7 mouse cellular contexts compared by ENCODE assay signal in genomic region chr2:174472407-174472806, GRCm38 (mm10). TPM values are rescaled to one million over a fixed set of nuclear protein-coding genes. Genes with fewer than 3 reads are reported as not detected.
DNase-seq lines count a peak whose midpoint lies in the region; ATAC-seq lines count a peak whose summit lies in the region.

No protein-coding gene starts in this region.

- peak overlapping the region; percentile 67 for H3K9ac ChIP-seq in neural tube, embryonic 11.5 days (ENCODE audit: low read length)
- peak overlapping the region; percentile 82 for H3K9ac ChIP-seq in embryonic facial prominence, embryonic 14.5 days (ENCODE audit: low read depth, low read length)
- peak overlapping the region; percentile 78 for H3K9ac ChIP-seq in midbrain, embryonic 16.5 days (ENCODE audit: low read depth, low read length)

- ATAC-seq in neural tube, embryonic 11.5 days (ENCODE audit: insufficient read depth, low FRiP score, low TSS enrichment): peak; percentile 59
- ATAC-seq in embryonic facial prominence, embryonic 14.5 days (ENCODE audit: low read depth): peak; percentile 13; the same call in 1 of the 2 replicates
- ATAC-seq in inflammation-experienced regulatory T-cells, adult 6 months: peak; percentile 26
- peak; percentile 53 for ATAC-seq in midbrain, embryonic 16.5 days

- H3K4me1 ChIP-seq in neural tube, embryonic 11.5 days (ENCODE audit: control insufficient read depth, insufficient read depth, low read length): peaks cover 4% of the 10 kb centered on the region; the same call in 1 of the 2 replicates
- peaks cover 10% of the 10 kb centered on the region for H3K4me1 ChIP-seq in embryonic facial prominence, embryonic 14.5 days (ENCODE audit: control insufficient read depth, insufficient read depth, low read length)
- H3K4me1 ChIP-seq in midbrain, embryonic 16.5 days (ENCODE audit: control insufficient read depth, insufficient read depth, low read length): peaks cover 6% of the 10 kb centered on the region; the same call in 1 of the 2 replicates

- no peaks in the 10 kb centered on the region for H3K9me3 ChIP-seq in neural tube, embryonic 11.5 days (ENCODE audit: control insufficient read depth, low read length)
- no peaks in the 10 kb centered on the region for H3K9me3 ChIP-seq in embryonic facial prominence, embryonic 14.5 days (ENCODE audit: control insufficient read depth, low read length)
- no peaks in the 10 kb centered on the region for H3K9me3 ChIP-seq in midbrain, embryonic 16.5 days (replicated peaks; ENCODE audit: control insufficient read depth, low read length, poor library complexity, severe bottlenecking)

- 8% methylated on average over 30 of the region's 30 CpGs for WGBS in neural tube, embryonic 11.5 days
- WGBS in embryonic facial prominence, embryonic 14.5 days: 16% methylated on average over 13 of the region's 30 CpGs
- WGBS in midbrain, embryonic 16.5 days: 8% methylated on average over 28 of the region's 30 CpGs

- intact Hi-C loops in left cerebral cortex, postnatal 4 days (cut with DNase I): loop anchor here (10.0 kb wide), 1 partner anchor 202 kb away; no protein-coding TSS in a partner anchor

- H3K4me3 ChIP-seq in neural tube, embryonic 11.5 days (ENCODE audit: low read depth, low read length): peak overlapping the region; percentile 61
- peak overlapping the region; percentile 68 for H3K4me3 ChIP-seq in embryonic facial prominence, embryonic 14.5 days (ENCODE audit: low read depth, low read length)
- H3K4me3 ChIP-seq in midbrain, embryonic 16.5 days (ENCODE audit: low read depth, low read length): peak overlapping the region; percentile 83

- peak overlapping the region; percentile 73 for H3K4me2 ChIP-seq in neural tube, embryonic 11.5 days (ENCODE audit: low read depth)
- peak overlapping the region; percentile 84 for H3K4me2 ChIP-seq in embryonic facial prominence, embryonic 14.5 days (ENCODE audit: low read depth, low read length)
- peak overlapping the region; percentile 82 for H3K4me2 ChIP-seq in midbrain, embryonic 16.5 days (ENCODE audit: low read length)

- H3K27me3 ChIP-seq in neural tube, embryonic 11.5 days (ENCODE audit: control insufficient read depth, insufficient read depth, low read length): no peaks in the 10 kb centered on the region
- no peaks in the 10 kb centered on the region for H3K27me3 ChIP-seq in embryonic facial prominence, embryonic 14.5 days (replicated peaks; ENCODE audit: control insufficient read depth, insufficient read depth, low read length)
- no peaks in the 10 kb centered on the region for H3K27me3 ChIP-seq in midbrain, embryonic 16.5 days (ENCODE audit: control insufficient read depth, insufficient read depth, low read depth, low read length)

- no peaks in the 10 kb centered on the region for H3K36me3 ChIP-seq in neural tube, embryonic 11.5 days (ENCODE audit: control insufficient read depth, insufficient read depth, low read length)
- peaks cover 23% of the 10 kb centered on the region for H3K36me3 ChIP-seq in embryonic facial prominence, embryonic 14.5 days (ENCODE audit: control insufficient read depth, insufficient read depth, low read length)
- no peaks in the 10 kb centered on the region for H3K36me3 ChIP-seq in midbrain, embryonic 16.5 days (ENCODE audit: control insufficient read depth, insufficient read depth, low read length)

- 0 out of 2 replicates have a peak overlapping the region, but pooled peaks have one; percentile 53 for H3K27ac ChIP-seq in neural tube, embryonic 11.5 days (ENCODE audit: low read depth, low read length)
- H3K27ac ChIP-seq in embryonic facial prominence, embryonic 14.5 days (replicated peaks; ENCODE audit: low read depth, low read length): peak overlapping the region; percentile 75; the same call in 1 of the 2 replicates
- H3K27ac ChIP-seq in midbrain, embryonic 16.5 days (ENCODE audit: low read length): no peak overlapping the region; the same call in 1 of the 2 replicates

- DNase-seq in neural tube, embryonic 11.5 days (ENCODE audit: low spot score): no peak
- no peak for DNase-seq in neural tube, embryonic 10.5 days (ENCODE audit: extremely low spot score, low spot score)
- no peak for DNase-seq in embryonic facial prominence, embryonic 14.5 days (ENCODE audit: low spot score)
- DNase-seq in frontal cortex, adult 2 months (ENCODE audit: extremely low spot score in 1 of 2, low spot score in 1 of 2): no peak
- DNase-seq in left cerebral cortex, postnatal 4 days: no peak

RNA-seq across cellular contexts. Expression of gene Prelid3b, which starts 0.5 kb away (rescaled TPM):
- polyA plus RNA-seq in neural tube, embryonic 11.5 days (2014; fragmentation: Nextera tagmentation; extraction: Ambion mirVana): 121 and 131 TPM in 2 replicates
- 116 and 132 TPM in 2 replicates for polyA plus RNA-seq in embryonic facial prominence, embryonic 14.5 days (2014; fragmentation: Nextera tagmentation; extraction: Ambion mirVana)
- polyA plus RNA-seq in inflammation-experienced regulatory T-cells, adult 6 months (2017; shearing (Covaris generic)): 100 to 1,000 TPM in 1 of 3 experiments, 10 to 100 TPM in 2; 69.4 to 146 (median 73.1) TPM
- polyA plus RNA-seq in midbrain, embryonic 16.5 days (2015; fragmentation: Nextera tagmentation; extraction: Ambion mirVana): 109 and 110 TPM in 2 replicates
- 85.6 and 95.5 TPM in 2 replicates for polyA plus RNA-seq in frontal cortex, adult 2 months (2012; rRNA removed)
- total RNA-seq in left cerebral cortex, postnatal 4 days (2021): 10 to 100 TPM; 54.4 to 57.0 TPM

RNA-seq across cellular contexts. Expression of gene Atp5e, which starts 8.5 kb away (rescaled TPM):
- 673 and 698 TPM in 2 replicates for polyA plus RNA-seq in neural tube, embryonic 11.5 days (2014; fragmentation: Nextera tagmentation; extraction: Ambion mirVana)
- 834 and 939 TPM in 2 replicates for polyA plus RNA-seq in embryonic facial prominence, embryonic 14.5 days (2014; fragmentation: Nextera tagmentation; extraction: Ambion mirVana)
- 100 to 1,000 TPM; 583 to 771 (median 610) TPM for polyA plus RNA-seq in inflammation-experienced regulatory T-cells, adult 6 months (2017; shearing (Covaris generic))
- polyA plus RNA-seq in midbrain, embryonic 16.5 days (2015; fragmentation: Nextera tagmentation; extraction: Ambion mirVana): 681 and 687 TPM in 2 replicates
- polyA plus RNA-seq in frontal cortex, adult 2 months (2012; rRNA removed): 547 and 598 TPM in 2 replicates
- total RNA-seq in left cerebral cortex, postnatal 4 days (2021): 100 to 1,000 TPM; 318 to 338 TPM

RNA-seq across cellular contexts. Expression of gene Tubb1, which starts 21.9 kb away (rescaled TPM):
- polyA plus RNA-seq in neural tube, embryonic 11.5 days (2014; fragmentation: Nextera tagmentation; extraction: Ambion mirVana): 6.5 and 6.6 TPM in 2 replicates
- polyA plus RNA-seq in embryonic facial prominence, embryonic 14.5 days (2014; fragmentation: Nextera tagmentation; extraction: Ambion mirVana): 1.6 and 2.9 TPM in 2 replicates
- under 1 TPM in 1 of 3 experiments, not detected in 2; 0.25 TPM for polyA plus RNA-seq in inflammation-experienced regulatory T-cells, adult 6 months (2017; shearing (Covaris generic))
- polyA plus RNA-seq in midbrain, embryonic 16.5 days (2015; fragmentation: Nextera tagmentation; extraction: Ambion mirVana): 0.43 and 0.48 TPM in 2 replicates
- polyA plus RNA-seq in frontal cortex, adult 2 months (2012; rRNA removed): 0.25 TPM in 1 of 2 replicates, not detected in the other
- not detected for total RNA-seq in left cerebral cortex, postnatal 4 days (2021)

RNA-seq across cellular contexts. Expression of gene Ctsz, which starts 33.6 kb away (rescaled TPM):
- 97.5 and 103 TPM in 2 replicates for polyA plus RNA-seq in neural tube, embryonic 11.5 days (2014; fragmentation: Nextera tagmentation; extraction: Ambion mirVana)
- polyA plus RNA-seq in embryonic facial prominence, embryonic 14.5 days (2014; fragmentation: Nextera tagmentation; extraction: Ambion mirVana): 202 and 210 TPM in 2 replicates
- 100 to 1,000 TPM in 2 of 3 experiments, 10 to 100 TPM in 1; 96.3 to 113 (median 109) TPM for polyA plus RNA-seq in inflammation-experienced regulatory T-cells, adult 6 months (2017; shearing (Covaris generic))
- polyA plus RNA-seq in midbrain, embryonic 16.5 days (2015; fragmentation: Nextera tagmentation; extraction: Ambion mirVana): 54.8 and 63.3 TPM in 2 replicates
- 71.3 and 75.2 TPM in 2 replicates for polyA plus RNA-seq in frontal cortex, adult 2 months (2012; rRNA removed)
- total RNA-seq in left cerebral cortex, postnatal 4 days (2021): 10 to 100 TPM; 31.5 to 33.5 TPM

RNA-seq across cellular contexts. Expression of gene Nelfcd, which starts 56.8 kb away (rescaled TPM):
- 169 and 172 TPM in 2 replicates for polyA plus RNA-seq in neural tube, embryonic 11.5 days (2014; fragmentation: Nextera tagmentation; extraction: Ambion mirVana)
- polyA plus RNA-seq in embryonic facial prominence, embryonic 14.5 days (2014; fragmentation: Nextera tagmentation; extraction: Ambion mirVana): 107 and 119 TPM in 2 replicates
- polyA plus RNA-seq in inflammation-experienced regulatory T-cells, adult 6 months (2017; shearing (Covaris generic)): 10 to 100 TPM; 47.4 to 61.1 (median 53.4) TPM
- polyA plus RNA-seq in midbrain, embryonic 16.5 days (2015; fragmentation: Nextera tagmentation; extraction: Ambion mirVana): 108 TPM in 2 replicates
- polyA plus RNA-seq in frontal cortex, adult 2 months (2012; rRNA removed): 75.5 and 77.1 TPM in 2 replicates
- 10 to 100 TPM; 58.5 to 59.7 TPM for total RNA-seq in left cerebral cortex, postnatal 4 days (2021)
